Mouse (Mus musculus): Measurements from ENCODE around the gene Tmem50a.

DNA sequence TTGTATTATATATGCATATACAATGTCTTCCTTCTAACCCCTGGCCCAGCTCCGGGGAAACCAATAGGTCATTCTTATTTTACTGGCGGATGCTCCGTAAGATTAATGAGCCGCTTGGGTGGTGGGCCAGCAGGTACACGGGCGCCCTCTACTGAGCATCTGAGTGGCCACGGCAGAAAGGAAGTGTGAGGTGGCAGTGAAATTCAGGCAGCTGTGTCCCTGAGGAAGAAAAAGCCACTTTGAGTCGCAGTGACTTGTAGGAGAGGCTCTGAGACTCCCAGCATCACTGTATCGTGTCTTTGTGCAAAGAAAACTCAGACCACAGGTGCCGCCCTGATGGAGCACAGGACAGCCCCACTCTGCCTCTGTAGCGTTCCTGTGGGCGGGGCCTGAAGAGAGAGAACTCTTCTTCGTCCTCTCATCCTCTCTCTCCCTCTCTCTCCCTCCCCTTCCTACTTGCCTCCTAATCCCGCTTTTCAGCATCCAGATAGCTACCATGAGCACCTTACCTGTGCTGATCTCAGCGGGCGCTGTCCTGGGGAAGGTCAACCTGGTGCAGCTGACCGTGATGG lies 35.3 kb downstream of the Tmem50a start:
- peak; percentile 85 for TF ChIP-seq CTCF (IDR thresholded peaks at IDR 0.05; ENCODE audit: low read depth)
- TF ChIP-seq EP300 (optimal IDR thresholded peaks at IDR 0.05): no peak

Data from stomach, postnatal 0 days (tissue).